Mouse (Mus musculus): Measurements from ENCODE around the gene Sh3yl1. TPM values are rescaled to one million over a fixed set of nuclear protein-coding genes. Genes with fewer than 3 reads are reported as not detected.

Sh3yl1 gene
- polyA plus RNA-seq, 1 experiment from 2014 or later = 37.7 TPM

DNA sequence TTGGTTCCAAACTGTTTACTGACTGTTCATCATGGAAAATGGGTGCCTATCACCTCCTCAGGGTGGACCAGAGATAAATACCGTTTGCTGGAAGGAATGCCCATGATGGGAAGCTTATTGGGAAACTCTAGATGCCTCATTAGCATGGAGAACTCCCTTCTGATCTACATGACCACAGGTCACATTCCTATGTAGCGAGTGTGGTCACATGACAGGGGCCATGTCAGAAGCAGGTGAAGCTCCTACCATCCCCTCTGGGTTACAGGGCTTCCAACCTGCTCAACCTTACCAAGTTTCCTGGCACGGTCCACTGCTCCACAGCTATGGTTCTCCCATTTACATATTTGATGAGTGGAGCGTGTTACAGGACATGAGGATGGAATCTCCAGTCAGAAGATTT, 92.3 kb downstream of the Sh3yl1 start:
- Histone ChIP-seq H3K27me3 (no peaks in the 10 kb centered on the region), H3K4me2 (replicated peaks) (no peak overlapping the region), H3K9ac (replicated peaks) (no peak overlapping the region), H3K4me3 (replicated peaks) (no peak overlapping the region), H3K9me3 (no peaks in the 10 kb centered on the region), H3K4me1 (replicated peaks) (no peaks in the 10 kb centered on the region), H3K36me3 (no peaks in the 10 kb centered on the region), H3K27ac (no peak overlapping the region)
- WGBS = 84% methylated on average over 4 of the region's 4 CpGs
- no peak for ATAC-seq

DNA sequence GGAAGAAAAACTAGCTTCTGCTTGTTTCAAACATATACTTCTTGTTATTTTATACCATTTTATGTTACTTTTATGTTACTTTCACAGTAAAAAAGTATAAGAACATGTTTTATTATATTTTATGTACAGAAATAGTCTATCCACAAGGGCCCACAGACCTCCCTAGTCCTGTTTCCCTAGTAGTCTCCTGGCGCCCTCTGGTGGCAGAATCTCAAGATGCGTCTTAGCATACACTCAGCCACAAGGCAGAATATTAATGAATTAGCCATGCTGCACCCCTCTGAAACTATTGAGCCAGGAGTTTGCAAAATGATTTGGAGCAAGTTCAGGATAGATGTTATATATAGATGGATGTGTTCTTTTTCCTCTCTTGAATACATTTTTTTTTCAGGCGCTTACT, 93.5 kb downstream of the Sh3yl1 start:
- H3K9ac ChIP-seq (replicated peaks) = no peak overlapping the region
- ATAC-seq = no peak
- WGBS = 14% methylated on average over 3 of the region's 3 CpGs

DNA sequence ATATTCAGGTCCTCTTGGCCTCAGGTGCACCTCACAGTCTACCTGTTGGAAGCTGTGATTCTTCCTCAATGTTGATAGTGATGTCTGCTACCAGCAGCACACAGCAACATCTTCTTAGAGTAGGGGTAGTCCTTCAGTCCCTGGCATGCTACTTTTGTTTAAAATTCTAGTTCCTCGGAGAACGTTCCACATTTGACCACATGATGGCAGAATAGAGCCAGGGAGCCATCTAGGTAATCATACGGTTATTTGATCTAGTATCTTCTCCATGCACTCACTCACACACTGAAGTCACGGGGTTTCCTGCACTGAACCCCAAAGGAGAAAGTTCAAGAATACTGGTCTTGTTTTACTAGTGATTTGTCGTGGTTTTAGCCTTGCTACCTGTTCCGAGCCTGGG, 96.7 kb downstream of the Sh3yl1 start:
- Histone ChIP-seq H3K4me3 (replicated peaks) (no peak overlapping the region), H3K4me2 (replicated peaks) (no peak overlapping the region), H3K27ac (no peak overlapping the region), H3K9ac (replicated peaks) (no peak overlapping the region), H3K9me3 (no peaks in the 10 kb centered on the region), H3K27me3 (no peaks in the 10 kb centered on the region), H3K4me1 (replicated peaks) (no peaks in the 10 kb centered on the region), H3K36me3 (no peaks in the 10 kb centered on the region)
- no peak for ATAC-seq
- WGBS = 32% methylated on average over 6 of the region's 6 CpGs

More for the DNA sequence above, 93.5 kb downstream of the Sh3yl1 start:
- no peaks in the 10 kb centered on the region for H3K4me1 ChIP-seq (replicated peaks)
- H3K9me3 ChIP-seq = no peaks in the 10 kb centered on the region
- no peak overlapping the region for H3K4me3 ChIP-seq (replicated peaks)
- H3K27ac ChIP-seq = no peak overlapping the region
- no peaks in the 10 kb centered on the region for H3K27me3 ChIP-seq
- H3K36me3 ChIP-seq = no peaks in the 10 kb centered on the region
- no peak overlapping the region for H3K4me2 ChIP-seq (replicated peaks)

Other genes starting within 250 kb of the Sh3yl1 start
- gene Alkal2, start 27.3 kb upstream of the Sh3yl1 start, polyA plus RNA-seq (2015; fragmentation: Nextera tagmentation; extraction: Ambion mirVana) = 0.27 TPM in 1 of 2 replicates, not detected in the other
- 137 and 163 TPM in 2 replicates for gene Acp1, start 79 bp upstream of the Sh3yl1 start, polyA plus RNA-seq (2015; fragmentation: Nextera tagmentation; extraction: Ambion mirVana)
- gene Fam110c, start 162.2 kb downstream of the Sh3yl1 start, polyA plus RNA-seq (2015; fragmentation: Nextera tagmentation; extraction: Ambion mirVana) = 0.08 TPM in 1 of 2 replicates, not detected in the other